Mouse (Mus musculus) v-Abl transformed pro-B cells (cell line): ENCODE results near the gene Dhdds.

Experiments used
- in situ Hi-C, 2 experiments: fragments of 400-800 bp; cut with MboI; formaldehyde crosslinking; loops; one replicate each; pipeline ENCODE4 v1.15.1; 2025; ENCODE audit not compliant: unreplicated experiment in 2 of 2

The Dhdds gene

DNA sequence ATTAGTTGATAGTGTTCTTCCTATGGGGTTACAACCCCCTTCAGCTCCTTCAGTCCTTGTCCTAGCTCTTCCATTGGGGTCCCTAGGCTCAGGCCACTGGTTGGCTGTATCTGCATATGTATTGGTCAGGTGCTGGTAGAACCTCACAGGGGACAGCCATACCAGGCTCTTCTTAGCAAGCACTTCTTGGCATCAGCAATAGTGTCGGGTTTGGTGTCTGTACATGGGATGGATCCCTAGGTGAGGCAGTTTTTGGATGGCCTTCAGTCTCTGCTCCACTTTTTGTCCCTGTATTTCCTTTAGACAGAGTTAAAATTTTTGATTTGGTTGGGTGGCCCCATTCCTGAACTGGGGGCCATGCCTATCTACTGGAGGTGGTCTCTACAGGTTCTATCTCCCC lies 41.8 kb downstream of the Dhdds start:
- in situ Hi-C loops, result no loop called here

DNA sequence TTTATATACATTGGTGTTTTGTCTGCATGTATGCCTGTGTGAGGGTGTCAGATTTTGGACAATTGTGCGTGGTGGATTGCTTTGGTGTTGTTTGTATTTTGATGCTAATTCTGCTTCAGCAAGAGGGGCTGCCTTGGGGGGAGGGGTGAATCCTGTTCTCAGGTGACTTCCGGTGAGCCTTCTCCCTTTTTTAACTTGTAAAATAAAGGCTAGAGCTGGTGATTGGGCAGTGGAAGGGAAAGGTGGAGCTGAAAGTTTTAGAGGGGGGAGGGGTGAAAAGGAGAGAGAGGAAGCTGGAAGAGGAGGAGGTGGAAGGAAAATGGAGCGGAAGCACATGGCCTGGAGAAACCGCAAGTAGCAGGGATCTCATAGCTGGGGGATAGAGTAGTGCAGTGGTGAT lies 44.4 kb downstream of the Dhdds start:
- in situ Hi-C loops, result no loop called here

DNA sequence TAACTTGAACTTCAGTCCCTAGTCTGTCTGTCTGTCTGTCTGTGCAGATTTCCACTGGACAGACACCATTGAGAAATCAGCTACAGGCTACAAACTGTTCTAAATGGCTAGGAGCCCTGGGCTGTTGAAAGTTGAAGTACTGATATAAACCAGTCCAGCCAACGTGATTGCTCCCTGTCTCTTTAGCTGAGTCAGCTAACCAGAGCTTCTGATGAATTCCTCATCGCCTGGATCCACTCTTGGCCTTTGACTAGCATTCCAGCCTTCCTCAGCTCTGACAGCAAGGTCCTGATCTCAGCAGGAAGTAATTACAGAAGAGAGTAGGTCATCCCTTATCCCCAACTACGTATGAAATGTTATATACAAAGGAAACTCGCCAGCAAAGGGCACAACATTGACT lies 54.0 kb downstream of the Dhdds start:
- in situ Hi-C loops, result no loop called here

DNA sequence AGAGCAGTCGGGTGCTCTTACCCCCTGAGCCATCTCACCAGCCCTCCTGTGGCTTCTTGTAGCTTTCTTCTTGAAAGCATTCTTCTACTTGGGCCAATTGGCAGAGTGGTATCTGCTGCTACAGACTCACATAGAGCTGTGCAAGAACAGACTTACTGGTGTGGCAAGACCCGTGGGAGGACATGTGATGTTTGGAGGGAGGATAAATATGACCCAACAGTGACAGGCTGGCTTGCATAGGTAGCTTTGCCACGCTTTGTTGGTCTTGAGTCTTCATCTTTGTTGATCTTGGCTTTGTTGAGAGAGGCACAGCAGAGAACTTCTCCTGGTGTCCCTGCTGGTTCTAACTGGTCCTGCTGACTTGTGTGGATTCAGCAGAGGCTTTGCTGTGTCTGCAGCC lies 56.9 kb downstream of the Dhdds start:
- in situ Hi-C loops, result no loop called here

DNA sequence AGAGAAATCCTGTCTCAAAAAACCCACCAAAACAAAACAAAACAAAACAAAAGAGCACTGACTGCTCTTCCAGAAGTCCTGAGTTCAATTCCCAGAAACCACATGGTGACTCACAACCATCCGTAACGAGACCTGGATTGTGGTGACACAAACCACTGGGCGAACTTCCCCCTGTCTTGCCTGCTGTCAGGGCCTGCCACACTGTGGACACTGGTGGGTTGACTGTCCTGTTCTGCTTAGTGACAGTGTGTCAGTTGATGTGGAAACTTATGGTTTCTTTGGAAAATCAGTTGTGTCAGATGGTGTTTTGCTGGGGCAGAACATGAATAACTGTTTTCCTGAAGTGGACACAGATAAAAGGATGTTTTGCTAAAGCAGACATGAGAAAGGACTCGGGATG lies 58.0 kb downstream of the Dhdds start:
- in situ Hi-C loops, result no loop called here

DNA sequence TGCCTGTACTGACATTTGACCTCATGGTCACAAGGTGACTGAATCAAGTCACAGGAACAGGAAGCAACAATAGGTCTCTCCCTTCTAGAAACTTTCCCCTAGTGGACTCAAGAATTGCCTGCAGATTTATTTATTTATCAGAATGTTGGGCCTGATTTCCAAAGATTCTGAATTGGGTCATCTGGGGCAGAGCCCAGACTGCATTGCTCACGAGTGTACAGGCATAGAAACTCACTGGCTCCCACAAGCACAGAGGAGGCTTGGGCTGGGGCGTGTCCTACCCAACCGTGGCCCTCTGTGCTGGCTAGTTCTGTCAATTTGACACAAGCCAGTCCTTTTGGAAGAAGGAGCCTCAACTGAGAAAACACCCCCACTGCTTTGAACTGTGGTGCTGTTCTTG lies 59.1 kb downstream of the Dhdds start:
- in situ Hi-C loops, result no loop called here

DNA sequence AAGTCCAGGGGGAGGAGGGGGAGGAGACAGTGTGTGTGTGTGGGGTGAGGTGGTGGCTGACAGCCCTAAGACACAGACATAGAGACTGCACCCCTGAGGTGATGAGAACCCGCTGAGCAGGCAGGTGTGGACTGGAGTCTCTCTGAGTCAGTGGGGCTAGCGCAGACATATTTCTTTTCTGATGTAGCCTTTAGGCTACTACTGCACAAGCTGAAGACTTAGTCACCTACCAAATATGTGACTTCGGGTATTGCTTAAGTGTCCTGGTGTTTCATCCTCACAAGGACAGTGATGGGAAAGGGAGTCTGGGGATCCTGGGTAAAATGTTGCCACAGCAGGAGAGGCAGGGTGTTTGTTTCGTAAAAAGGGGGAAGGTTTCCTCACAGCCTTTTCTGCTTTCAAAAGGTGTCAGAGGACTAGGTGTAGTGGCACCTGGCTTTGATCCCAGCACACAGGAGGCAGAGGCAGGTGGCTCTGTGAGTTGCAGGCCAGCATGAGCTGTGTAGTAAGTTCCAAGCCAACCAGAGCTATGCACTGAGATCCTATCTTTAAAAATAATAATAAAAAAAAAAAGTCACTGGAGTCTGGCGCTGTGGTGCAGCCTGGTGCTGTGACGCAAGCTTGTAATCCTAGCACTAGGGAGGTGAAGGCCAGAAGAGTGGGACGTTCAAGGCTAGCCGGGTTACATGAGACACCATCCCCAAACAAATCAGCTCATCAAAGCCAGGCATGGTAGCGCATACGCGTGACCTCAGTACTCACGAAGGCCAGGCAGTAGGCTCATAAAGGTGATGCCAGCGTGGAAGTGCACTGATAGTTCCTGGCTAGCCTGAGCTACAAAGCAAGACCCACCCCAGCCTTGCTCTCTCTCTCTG lies 60.1 kb downstream of the Dhdds start:
- in situ Hi-C loops, result no loop called here

DNA sequence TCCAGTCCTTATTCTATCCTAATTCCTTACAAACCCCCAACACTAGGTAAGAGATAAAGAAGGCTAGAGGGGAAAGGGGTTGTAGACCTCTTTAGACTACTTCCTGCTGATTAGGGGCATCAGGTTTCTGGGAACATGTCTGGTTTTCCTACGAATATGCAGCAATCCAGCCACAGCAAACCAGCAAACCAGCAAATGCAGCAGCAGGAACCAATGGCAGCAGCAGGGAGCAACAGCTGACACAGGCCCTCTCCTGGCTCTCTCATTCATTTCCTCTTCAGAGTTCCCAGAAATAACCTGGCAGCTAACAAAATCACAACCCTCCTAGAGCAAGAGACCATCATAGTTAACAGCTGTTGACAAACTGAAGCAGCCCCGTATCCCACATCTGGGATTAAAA lies 62.6 kb downstream of the Dhdds start:
- in situ Hi-C loops, result no loop called here

DNA sequence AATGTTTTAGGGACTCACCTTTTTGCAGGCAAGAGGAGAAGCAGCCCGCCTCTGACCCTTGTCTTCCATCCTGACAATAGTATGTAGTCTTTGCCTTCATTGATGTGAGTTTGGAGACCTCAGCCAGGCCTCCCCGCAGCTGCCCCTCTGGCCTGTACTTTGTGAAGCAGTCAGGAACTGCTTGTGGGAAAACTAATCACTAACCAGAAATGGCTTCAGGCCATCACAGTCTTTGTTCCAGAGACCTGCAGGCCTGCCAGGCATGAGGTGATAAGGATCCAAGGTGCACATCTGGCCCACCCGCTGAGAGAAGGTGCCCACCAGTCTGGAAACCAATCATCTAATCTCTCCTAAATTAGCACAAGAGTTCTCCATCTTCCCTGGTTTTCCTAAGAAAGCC lies 68.9 kb downstream of the Dhdds start:
- in situ Hi-C loops, result no loop called here

DNA sequence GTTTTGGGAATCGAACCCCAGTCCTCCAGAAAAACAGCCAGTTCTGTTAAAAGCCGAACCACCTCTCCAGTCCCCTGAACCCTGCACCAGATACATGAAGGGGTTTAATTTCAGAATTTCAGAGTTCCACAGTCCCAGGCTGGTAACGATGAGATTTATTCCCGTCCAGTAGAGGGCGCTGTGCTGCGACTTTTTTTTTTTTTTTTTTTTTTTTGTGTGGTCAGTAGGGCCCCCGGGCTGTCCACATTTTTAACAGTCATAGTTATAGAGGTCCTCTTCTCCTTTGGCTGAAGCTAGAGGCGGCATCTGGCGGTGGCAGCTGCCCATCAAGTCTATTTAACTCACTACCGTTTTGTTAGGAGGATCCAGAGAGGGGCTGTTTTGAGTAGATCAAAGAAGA lies 69.4 kb downstream of the Dhdds start:
- in situ Hi-C loops, result no loop called here

DNA sequence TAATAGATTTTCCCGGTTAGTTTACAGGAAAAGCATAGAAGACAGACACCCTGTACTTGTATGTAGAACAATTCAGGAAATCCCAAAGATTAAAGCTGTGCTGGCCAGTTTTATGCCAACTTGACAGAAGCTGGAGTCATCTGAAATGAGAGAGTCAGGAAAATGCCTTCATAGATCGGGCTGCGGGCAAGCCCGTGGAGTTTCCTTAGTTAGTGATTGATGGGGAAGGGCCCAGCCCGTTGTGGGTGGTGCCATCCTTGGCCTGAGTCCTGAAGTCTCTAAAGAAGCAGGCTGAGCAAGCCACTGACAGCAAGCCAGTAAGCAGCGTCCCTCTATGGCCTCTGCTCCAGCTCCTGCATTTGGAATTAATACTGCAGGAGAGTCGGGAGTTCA lies 71.4 kb downstream of the Dhdds start:
- in situ Hi-C loops, result no loop called here

DNA sequence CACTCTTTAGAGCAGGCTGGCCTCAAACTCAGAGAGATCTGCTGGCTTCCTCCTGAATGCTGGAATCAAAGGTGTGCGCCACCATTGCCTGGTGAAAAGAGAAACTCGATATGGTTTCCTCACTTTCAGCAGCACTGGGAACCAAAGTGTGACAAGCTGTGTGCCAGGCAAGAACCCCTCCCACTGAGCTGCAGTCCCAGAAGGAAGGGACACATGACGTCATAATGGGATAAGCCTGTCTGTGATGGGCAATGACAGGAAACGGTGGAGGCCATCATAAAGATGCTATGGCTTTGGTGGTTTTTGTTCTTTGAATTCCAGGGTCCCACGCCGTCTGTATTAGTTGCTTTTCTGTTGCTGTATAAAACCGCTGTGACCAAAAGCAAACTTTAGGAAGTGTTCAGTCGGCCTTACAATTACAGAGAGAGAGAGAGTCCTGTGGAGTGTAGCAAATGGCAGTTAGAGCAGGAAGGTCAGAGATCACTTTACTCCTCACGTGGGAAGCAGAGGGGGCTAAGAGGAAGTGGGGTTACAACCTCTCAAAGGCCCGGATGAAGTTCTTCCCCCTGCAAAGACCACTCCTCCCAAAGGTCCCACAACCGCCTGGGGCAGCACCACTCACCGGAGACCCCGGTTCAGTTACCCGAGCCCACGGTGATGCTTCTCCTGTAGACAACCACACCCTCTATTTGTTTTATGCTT lies 72.0 kb downstream of the Dhdds start:
- in situ Hi-C loops, result no loop called here

DNA sequence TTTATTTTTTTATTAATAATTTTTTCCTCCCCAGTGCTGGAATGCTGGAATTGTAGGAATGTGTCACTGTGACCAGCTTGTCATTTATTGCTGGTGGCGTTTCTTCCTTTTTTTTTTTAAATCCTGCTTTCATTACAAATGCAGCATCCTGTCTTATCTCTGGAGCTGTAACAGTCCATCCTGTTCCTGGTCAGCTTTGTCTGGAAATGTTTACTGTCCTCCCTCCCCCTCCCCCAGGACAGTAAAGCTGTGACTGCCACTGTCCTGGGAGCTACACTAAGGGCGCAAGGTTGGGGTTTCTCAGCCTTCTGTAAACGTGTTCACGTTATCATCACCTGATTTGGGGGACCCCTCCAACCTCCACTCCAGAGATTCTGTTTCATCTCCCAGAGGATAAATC lies 75.5 kb downstream of the Dhdds start:
- in situ Hi-C loops, result no loop called here

DNA sequence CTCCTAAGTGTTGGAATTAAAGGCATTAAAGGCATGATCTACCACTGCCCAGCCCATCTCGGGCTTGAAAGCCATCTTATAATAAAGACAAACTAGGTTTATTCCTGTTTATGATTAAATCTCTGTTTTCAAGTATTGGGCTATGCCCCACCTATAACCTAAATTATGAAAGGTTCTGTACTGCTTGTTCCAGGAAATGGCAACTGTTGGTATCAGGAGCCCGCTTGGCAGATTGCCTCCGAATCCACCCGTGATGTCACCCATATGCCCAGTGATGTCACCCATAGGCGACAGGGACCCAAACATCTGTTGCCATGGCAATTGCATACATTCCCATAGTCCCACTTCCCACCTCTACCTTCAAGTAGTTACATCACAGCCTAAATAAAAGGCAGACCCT lies 77.0 kb downstream of the Dhdds start:
- in situ Hi-C loops, result no loop called here
